In genomic region chr2:31822524-31823371, GRCm38 (mm10) we compare ENCODE assay signal across 8 mouse cellular contexts. TPM values are rescaled to one million over a fixed set of nuclear protein-coding genes. Genes with fewer than 3 reads are reported as not detected.
DNase-seq lines count a peak whose midpoint lies in the region; ATAC-seq lines count a peak whose summit lies in the region.

No protein-coding gene starts in this region.

- peak overlapping the region; percentile 44 for H3K4me2 ChIP-seq in embryonic facial prominence, embryonic 12.5 days (replicated peaks)
- peak overlapping the region; percentile 56 for H3K4me2 ChIP-seq in intestine, embryonic 15.5 days (replicated peaks)
- H3K4me2 ChIP-seq in liver, embryonic 13.5 days, result peak overlapping the region; percentile 43
- H3K4me2 ChIP-seq in neural tube, embryonic 12.5 days (replicated peaks), result peak overlapping the region; percentile 54

- H3K36me3 ChIP-seq in embryonic facial prominence, embryonic 12.5 days, result no peaks in the 10 kb centered on the region
- H3K36me3 ChIP-seq in intestine, embryonic 15.5 days, result no peaks in the 10 kb centered on the region
- H3K36me3 ChIP-seq in liver, embryonic 13.5 days, result no peaks in the 10 kb centered on the region
- H3K36me3 ChIP-seq in neural tube, embryonic 12.5 days, result no peaks in the 10 kb centered on the region

- DNase-seq in kidney, postnatal 10 days, result peak; percentile 37
- no peak for DNase-seq in kidney, postnatal 14 days
- DNase-seq in liver, embryonic 13.5 days, result no peak
- DNase-seq in thymus, postnatal 25 days, result no peak
- no peak for DNase-seq in testis, postnatal 10 days (ENCODE audit: low spot score)

- 15% methylated on average over 39 of the region's 39 CpGs for WGBS in embryonic facial prominence, embryonic 12.5 days
- 16% methylated on average over 39 of the region's 39 CpGs for WGBS in intestine, embryonic 15.5 days
- 16% methylated on average over 39 of the region's 39 CpGs for WGBS in liver, embryonic 13.5 days (ENCODE audit: insufficient replicate concordance)
- WGBS in neural tube, embryonic 12.5 days, result 24% methylated on average over 39 of the region's 39 CpGs

- peak overlapping the region; percentile 19; the same call in 1 of the 2 replicates for H3K9ac ChIP-seq in embryonic facial prominence, embryonic 12.5 days
- no peak overlapping the region for H3K9ac ChIP-seq in intestine, embryonic 15.5 days
- H3K9ac ChIP-seq in liver, embryonic 13.5 days, result no peak overlapping the region
- H3K9ac ChIP-seq in neural tube, embryonic 12.5 days, result no peak overlapping the region

- peaks cover 25% of the 10 kb centered on the region for H3K27me3 ChIP-seq in embryonic facial prominence, embryonic 12.5 days
- H3K27me3 ChIP-seq in intestine, embryonic 15.5 days (replicated peaks), result peaks cover 11% of the 10 kb centered on the region
- H3K27me3 ChIP-seq in liver, embryonic 13.5 days, result peaks cover 40% of the 10 kb centered on the region
- peaks cover 12% of the 10 kb centered on the region for H3K27me3 ChIP-seq in neural tube, embryonic 12.5 days (replicated peaks)

- H3K27ac ChIP-seq in embryonic facial prominence, embryonic 12.5 days, result no peak overlapping the region
- H3K27ac ChIP-seq in intestine, embryonic 15.5 days, result no peak overlapping the region
- no peak overlapping the region for H3K27ac ChIP-seq in liver, embryonic 13.5 days
- no peak overlapping the region for H3K27ac ChIP-seq in neural tube, embryonic 12.5 days

- H3K9me3 ChIP-seq in embryonic facial prominence, embryonic 12.5 days, result no peaks in the 10 kb centered on the region
- no peaks in the 10 kb centered on the region for H3K9me3 ChIP-seq in intestine, embryonic 15.5 days
- H3K9me3 ChIP-seq in liver, embryonic 13.5 days (replicated peaks), result no peaks in the 10 kb centered on the region
- no peaks in the 10 kb centered on the region for H3K9me3 ChIP-seq in neural tube, embryonic 12.5 days

- ATAC-seq in embryonic facial prominence, embryonic 12.5 days (ENCODE audit: insufficient number of reproducible peaks, insufficient read depth, low FRiP score, low TSS enrichment), result no peak
- no peak for ATAC-seq in intestine, embryonic 15.5 days
- ATAC-seq in liver, embryonic 13.5 days (ENCODE audit: low read depth), result no peak
- ATAC-seq in neural tube, embryonic 12.5 days (ENCODE audit: low FRiP score, low read depth), result peak; percentile 51; the same call in 1 of the 2 replicates

- H3K4me3 ChIP-seq in embryonic facial prominence, embryonic 12.5 days, result no peak overlapping the region
- H3K4me3 ChIP-seq in intestine, embryonic 15.5 days (replicated peaks), result peak overlapping the region; percentile 16; the same call in 1 of the 2 replicates
- H3K4me3 ChIP-seq in liver, embryonic 13.5 days (replicated peaks), result peak overlapping the region; percentile 16; the same call in 1 of the 2 replicates
- H3K4me3 ChIP-seq in neural tube, embryonic 12.5 days, result no peak overlapping the region

- H3K4me1 ChIP-seq in embryonic facial prominence, embryonic 12.5 days, result peaks cover 18% of the 10 kb centered on the region
- H3K4me1 ChIP-seq in intestine, embryonic 15.5 days (replicated peaks), result peaks cover 9% of the 10 kb centered on the region
- peaks cover 16% of the 10 kb centered on the region for H3K4me1 ChIP-seq in liver, embryonic 13.5 days (replicated peaks)
- peaks cover 23% of the 10 kb centered on the region for H3K4me1 ChIP-seq in neural tube, embryonic 12.5 days

RNA-seq across cellular contexts. Expression of gene Qrfp, which starts 12.4 kb away (rescaled TPM):
- 0.15 and 0.18 TPM in 2 replicates for polyA plus RNA-seq in embryonic facial prominence, embryonic 12.5 days (2016; fragmentation: Nextera tagmentation; extraction: Ambion mirVana)
- polyA plus RNA-seq in intestine, embryonic 15.5 days (2015; fragmentation: Nextera tagmentation; extraction: Ambion mirVana), result 0.05 TPM in 2 replicates
- polyA plus RNA-seq in liver, embryonic 13.5 days (2015; fragmentation: Nextera tagmentation; extraction: Ambion mirVana), result 0.07 TPM in 1 of 2 replicates, not detected in the other
- polyA plus RNA-seq in neural tube, embryonic 12.5 days (2016; fragmentation: Nextera tagmentation; extraction: Ambion mirVana), result 0.15 and 0.16 TPM in 2 replicates

RNA-seq across cellular contexts. Expression of gene Fibcd1, which starts 23.1 kb away (rescaled TPM):
- polyA plus RNA-seq in embryonic facial prominence, embryonic 12.5 days (2016; fragmentation: Nextera tagmentation; extraction: Ambion mirVana), result 0.52 and 0.78 TPM in 2 replicates
- polyA plus RNA-seq in intestine, embryonic 15.5 days (2015; fragmentation: Nextera tagmentation; extraction: Ambion mirVana), result 0.46 and 0.67 TPM in 2 replicates
- polyA plus RNA-seq in liver, embryonic 13.5 days (2015; fragmentation: Nextera tagmentation; extraction: Ambion mirVana), result 0.03 TPM in 1 of 2 replicates, not detected in the other
- 2.3 and 3.0 TPM in 2 replicates for polyA plus RNA-seq in neural tube, embryonic 12.5 days (2016; fragmentation: Nextera tagmentation; extraction: Ambion mirVana)

Comparison
In these comparisons a context has a peak if more than half of its experiments do, and no peak if none do; other contexts are left out.
1. H3K4me3 ChIP-seq: peak in intestine, embryonic 15.5 days (single experiment) and liver, embryonic 13.5 days (single experiment); none in embryonic facial prominence, embryonic 12.5 days (single experiment) and neural tube, embryonic 12.5 days (single experiment).
2. Peak in every context shown above with its lines, with median percentiles within 50 percentile points of each other: H3K4me2 ChIP-seq.